Mouse (Mus musculus) testis, adult 2 months (tissue): Measurements from ENCODE around the gene Zfp143. TPM values are rescaled to one million over a fixed set of nuclear protein-coding genes. Genes with fewer than 3 reads are reported as not detected.
A peak's percentile ranks its signal among the peaks of the same experiment; 100 is the strongest.
"Not testable (repeated sequence)": the region's sequence is repeated elsewhere in the genome, so short reads cannot be mapped to it uniquely, and the experiment has no call there.

ENCODE experiments used
- H3K27ac ChIP-seq: fragments of 200-500 bp; 2 replicates; pipeline ENCODE4 v1.5.1; 2012; ENCODE audit warnings: low read depth, low read length; ENCODE audit not compliant: control insufficient read depth, insufficient read depth
- H3K27me3 ChIP-seq: fragments of 200-500 bp; 2 replicates; pipeline ENCODE4 v1.6.1; 2012; ENCODE audit warnings: mild to moderate bottlenecking, low read length, moderate library complexity; ENCODE audit not compliant: control insufficient read depth, insufficient read depth
- H3K36me3 ChIP-seq: fragments of 200-500 bp; 2 replicates; pipeline ENCODE4 v1.6.1; 2012; ENCODE audit warnings: mild to moderate bottlenecking, low read length; ENCODE audit not compliant: control insufficient read depth, insufficient read depth
- H3K4me1 ChIP-seq: fragments of 200-500 bp; 2 replicates; pipeline ENCODE4 v1.6.1; 2012; ENCODE audit warnings: low read length; ENCODE audit not compliant: control insufficient read depth, insufficient read depth
- H3K4me3 ChIP-seq: fragments of 200-500 bp; 2 replicates; pipeline ENCODE4 v1.5.1; 2012; ENCODE audit warnings: low read depth, mild to moderate bottlenecking, low read length, moderate library complexity, mixed read lengths; ENCODE audit not compliant: control insufficient read depth
- CTCF ChIP-seq: fragments of 200-500 bp; IDR thresholded peaks from 2 replicates; pipeline ENCODE4 v1.5.1; 2012; ENCODE audit warnings: low read depth, mild to moderate bottlenecking, inconsistent platforms, low read length, moderate library complexity; ENCODE audit not compliant: control insufficient read depth, insufficient read depth, insufficient replicate concordance
- POLR2A ChIP-seq: fragments of 200-500 bp; IDR thresholded peaks from 2 replicates; pipeline ENCODE4 v1.6.1; 2012; ENCODE audit warnings: low read depth, mild to moderate bottlenecking, inconsistent platforms, low read length, moderate library complexity; ENCODE audit not compliant: control insufficient read depth
- polyA plus RNA-seq: library from polyadenylated mRNA; depleted of rRNA; stranded (reverse); fragments of >200 nt; gene quantifications from 2 replicates; pipeline ENCODE4 v1.2.3, GENCODE M21; 2012

Zfp143 gene
- polyA plus RNA-seq, 1 experiment, result 10.8 TPM

DNA sequence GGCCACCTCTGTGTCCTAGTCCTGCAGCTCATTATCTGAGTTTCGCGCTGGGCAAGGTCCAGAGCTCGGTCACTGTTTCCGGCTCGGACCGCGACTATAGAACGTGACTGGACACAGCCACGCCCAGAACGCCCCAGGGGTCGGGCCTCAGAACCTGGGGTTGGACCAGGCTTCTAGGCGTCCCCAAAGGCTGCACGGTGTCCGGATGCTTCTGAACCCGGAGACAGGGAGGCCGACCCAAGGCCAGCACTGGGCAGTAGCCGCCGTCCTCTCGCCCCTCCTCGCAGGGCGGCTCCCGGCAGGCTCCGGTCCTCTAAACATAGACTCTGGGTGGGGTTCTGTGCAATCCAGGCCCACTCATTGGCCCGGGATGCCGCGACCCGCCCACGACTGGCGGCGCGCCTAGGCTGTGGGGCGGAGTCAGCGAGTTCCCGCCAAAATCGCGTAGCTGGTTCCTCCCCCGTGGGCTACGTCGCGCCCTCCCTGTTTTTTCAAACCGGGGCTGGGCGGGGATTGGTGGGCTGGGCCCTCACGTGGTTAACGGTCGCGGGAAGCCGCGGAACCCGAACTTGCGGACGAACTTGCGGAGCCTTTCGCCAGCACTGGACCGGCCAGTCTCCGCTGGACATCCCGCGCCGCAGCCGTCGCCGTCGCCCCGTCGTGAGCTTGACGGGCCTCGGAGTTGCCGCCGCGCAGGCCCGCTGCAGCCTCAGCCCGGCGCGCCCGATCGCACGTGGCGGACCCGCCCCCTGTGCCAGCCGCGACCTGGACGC lies 60.7 kb downstream of the Zfp143 start, which contains the start of gene Wee1:
TSS of gene Wee1 (plus strand) at position 531 of the 773 bp plus-strand sequence.
- peak within 1 kb of the TSS; percentile 93 for H3K4me3 ChIP-seq
- TF ChIP-seq POLR2A (peak; percentile 44), CTCF (no peak)
- peaks cover 9% of the 10 kb centered on the region; the same call in 1 of the 2 replicates for H3K4me1 ChIP-seq
- no peaks in the 10 kb centered on the region for H3K36me3 ChIP-seq
- no peaks in the 10 kb centered on the region for H3K27me3 ChIP-seq
- peak within 1 kb of the TSS; percentile 90 for H3K27ac ChIP-seq

DNA sequence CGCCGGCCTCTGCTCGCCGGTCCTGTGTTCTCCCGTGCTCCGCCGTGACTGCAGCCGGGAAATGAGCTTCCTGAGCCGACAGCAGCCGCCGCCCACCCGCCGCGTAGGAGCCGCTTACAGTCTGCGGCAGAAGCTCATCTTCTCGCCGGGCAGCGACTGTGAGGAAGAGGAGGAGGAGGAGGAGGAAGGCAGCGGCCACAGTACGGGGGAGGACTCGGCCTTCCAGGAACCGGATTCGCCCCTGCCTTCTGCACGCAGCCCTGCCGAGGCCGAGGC lies 61.2 kb downstream of the Zfp143 start:
- H3K36me3 ChIP-seq, result no peaks in the 10 kb centered on the region
- no peak for TF ChIP-seq CTCF
- TF ChIP-seq POLR2A, result no peak; the same call in none of the 2 replicates

DNA sequence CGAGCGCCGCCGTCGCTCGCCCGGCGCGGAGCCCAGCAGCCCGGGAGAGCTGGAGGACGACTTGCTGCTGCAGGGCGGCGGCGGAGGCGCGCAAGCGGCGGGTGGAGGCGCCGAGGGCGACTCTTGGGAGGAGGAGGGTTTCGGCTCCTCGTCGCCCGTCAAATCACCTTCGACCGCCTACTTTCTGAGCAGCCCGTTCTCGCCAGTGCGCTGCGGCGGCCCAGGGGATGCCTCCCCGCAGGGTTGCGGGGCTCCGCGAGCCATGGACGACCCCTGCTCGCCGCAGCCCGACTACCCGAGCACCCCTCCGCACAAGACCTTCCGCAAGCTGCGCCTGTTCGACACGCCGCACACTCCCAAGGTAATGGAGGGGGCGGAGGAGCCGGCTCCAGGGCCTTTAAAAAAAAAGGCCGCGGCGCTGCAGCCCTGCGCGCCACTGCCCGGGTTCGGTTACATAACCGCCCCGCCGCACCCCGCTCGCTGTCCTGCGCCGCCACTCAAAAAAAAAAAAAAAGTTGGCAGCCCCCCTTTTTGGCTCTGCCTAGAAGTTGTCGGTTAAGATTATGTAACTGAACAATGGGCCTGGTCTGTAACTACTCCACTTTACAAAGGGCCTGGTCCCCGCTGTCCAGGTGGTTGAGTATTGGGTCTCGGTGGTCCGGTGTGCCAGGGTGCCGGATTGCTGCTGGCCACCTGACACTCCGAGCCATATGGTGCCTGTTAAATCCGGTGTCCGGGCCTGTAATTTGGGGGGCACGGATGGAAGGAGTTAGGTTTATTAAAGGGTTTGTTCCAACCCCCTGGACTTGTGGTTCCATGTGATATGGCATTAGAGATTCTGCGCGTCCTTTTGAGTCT lies 61.8 kb downstream of the Zfp143 start:
- H3K4me1 ChIP-seq, result peaks cover 9% of the 10 kb centered on the region; the same call in 1 of the 2 replicates
- TF ChIP-seq POLR2A, result no peak
- no peak for TF ChIP-seq CTCF
- peak overlapping the region; percentile 90 for H3K27ac ChIP-seq
- no peaks in the 10 kb centered on the region for H3K27me3 ChIP-seq
- no peaks in the 10 kb centered on the region for H3K36me3 ChIP-seq
- H3K4me3 ChIP-seq, result peak overlapping the region; percentile 93

More for the DNA sequence above, 61.2 kb downstream of the Zfp143 start:
- Histone ChIP-seq H3K27me3 (no peaks in the 10 kb centered on the region), H3K4me1 (peaks cover 9% of the 10 kb centered on the region; the same call in 1 of the 2 replicates), H3K27ac (peak overlapping the region; percentile 90), H3K4me3 (peak overlapping the region; percentile 93)

DNA sequence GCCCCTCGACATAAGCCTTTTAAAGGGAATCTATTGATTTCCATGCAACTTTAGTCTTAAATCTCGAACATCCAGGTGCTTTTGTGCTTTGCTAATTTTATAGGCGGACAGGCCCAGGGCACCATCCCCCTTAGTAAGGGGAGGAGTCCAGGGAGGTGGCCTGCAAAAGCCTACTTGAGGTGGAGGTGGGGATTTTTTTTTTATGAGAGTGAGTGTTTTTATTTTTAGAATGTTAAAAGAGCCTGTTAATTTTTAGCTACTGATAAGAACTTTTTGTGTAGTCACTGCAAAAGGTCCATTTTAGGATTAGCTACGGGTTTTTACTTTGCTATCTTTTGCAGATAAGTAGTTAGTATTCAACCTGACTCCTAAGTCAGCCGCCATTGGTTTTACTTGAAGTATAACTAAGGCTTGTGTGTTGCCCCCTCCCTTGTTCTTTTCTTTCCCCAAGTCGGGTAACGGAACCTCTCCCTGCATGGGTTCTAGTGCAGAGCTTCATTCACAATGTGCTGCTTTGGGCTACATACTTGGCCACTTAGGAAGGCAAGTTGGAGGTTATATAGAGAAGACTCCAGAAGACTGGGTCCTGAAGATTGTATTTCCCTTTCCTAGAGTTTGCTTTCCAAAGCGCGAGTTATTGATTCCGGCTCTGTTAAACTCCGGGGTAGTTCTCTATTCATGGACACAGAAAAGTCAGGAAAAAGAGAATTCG lies 63.0 kb downstream of the Zfp143 start:
- TF ChIP-seq CTCF, result no peak
- no peak for TF ChIP-seq POLR2A
- peak overlapping the region; percentile 93 for H3K4me3 ChIP-seq
- H3K4me1 ChIP-seq, result peaks cover 9% of the 10 kb centered on the region; the same call in 1 of the 2 replicates
- no peaks in the 10 kb centered on the region for H3K36me3 ChIP-seq
- H3K27ac ChIP-seq, result no peak overlapping the region
- no peaks in the 10 kb centered on the region for H3K27me3 ChIP-seq

DNA sequence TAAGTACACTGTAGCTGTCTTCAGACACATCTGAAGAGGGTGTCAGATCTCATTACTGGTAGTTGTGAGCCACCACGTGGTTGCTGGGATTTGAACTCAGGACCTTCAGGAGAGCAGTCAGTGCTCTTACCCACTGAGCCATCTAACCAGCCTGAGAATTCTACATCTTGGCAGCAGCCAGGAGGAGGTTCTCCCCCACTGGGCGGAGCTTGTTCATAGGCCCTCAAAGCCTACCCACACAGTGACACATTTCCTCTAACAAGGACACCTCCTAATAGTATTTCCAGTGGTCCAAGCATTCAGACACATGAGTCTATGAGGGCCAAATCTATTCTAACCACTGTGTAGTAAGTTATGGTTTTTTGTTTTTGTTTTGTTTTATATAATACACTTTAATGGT lies 67.5 kb downstream of the Zfp143 start:
- H3K4me3 ChIP-seq, result no peak overlapping the region
- peaks cover 6% of the 10 kb centered on the region; the same call in 1 of the 2 replicates for H3K4me1 ChIP-seq
- no peaks in the 10 kb centered on the region for H3K27me3 ChIP-seq
- H3K36me3 ChIP-seq, result no peaks in the 10 kb centered on the region; the same call in none of the 2 replicates
- TF ChIP-seq CTCF (no peak), POLR2A (no peak)
- H3K27ac ChIP-seq, result no peak overlapping the region

GRCm38 (mm10) chr7:110132272-110132671 lies 71.3 kb downstream of the Zfp143 start:
- H3K4me3 ChIP-seq, H3K27ac ChIP-seq, H3K27me3 ChIP-seq, H3K4me1 ChIP-seq, H3K36me3 ChIP-seq: not testable (repeated sequence)

- no peak overlapping the region for H3K4me3 ChIP-seq
- peaks cover 1% of the 10 kb centered on the region for H3K36me3 ChIP-seq
- no peaks in the 10 kb centered on the region for H3K4me1 ChIP-seq
- TF ChIP-seq CTCF (no peak), POLR2A (no peak)
- H3K27ac ChIP-seq, result no peak overlapping the region
- H3K27me3 ChIP-seq, result no peaks in the 10 kb centered on the region
These were observed 73.0 kb downstream of the Zfp143 start for GRCm38 (mm10) chr7:110133988-110134387.
